Mouse (Mus musculus) embryonic facial prominence, embryonic 15.5 days (tissue): Measurements from ENCODE around the gene Unkl. TPM values are rescaled to one million over a fixed set of nuclear protein-coding genes. Genes with fewer than 3 reads are reported as not detected.
A peak's percentile ranks its signal among the peaks of the same experiment; 100 is the strongest.

Experiments used
- ATAC-seq: fragments of 200-750 bp; cut with Nextera tagmentation; 2 replicates; pipeline ENCODE4 v1.8.0; 2017; ENCODE audit warnings: low read depth, moderate TSS enrichment; ENCODE audit not compliant: insufficient number of reproducible peaks, low FRiP score, low TSS enrichment
- H3K27ac ChIP-seq: fragments of 300-500 bp; sonication (generic); replicated peaks from 2 replicates; pipeline ENCODE4 v1.5.1; 2015; ENCODE audit warnings: mild to moderate bottlenecking, inconsistent platforms
- H3K27me3 ChIP-seq: fragments of 300-500 bp; sonication (generic); 2 replicates; pipeline ENCODE4 v1.6.1; 2015; ENCODE audit warnings: inconsistent platforms
- H3K36me3 ChIP-seq: fragments of 300-500 bp; sonication (generic); 2 replicates; pipeline ENCODE4 v1.6.1; 2015; ENCODE audit warnings: mild to moderate bottlenecking, inconsistent platforms
- H3K4me1 ChIP-seq: fragments of 300-500 bp; sonication (generic); 2 replicates; pipeline ENCODE4 v1.6.1; 2015; ENCODE audit warnings: inconsistent platforms
- H3K4me2 ChIP-seq: fragments of 300-500 bp; sonication (generic); replicated peaks from 2 replicates; pipeline ENCODE4 v1.6.1; 2015; ENCODE audit warnings: mild to moderate bottlenecking, inconsistent platforms
- H3K4me3 ChIP-seq: fragments of 300-500 bp; sonication (generic); replicated peaks from 2 replicates; pipeline ENCODE4 v1.5.1; 2015; ENCODE audit warnings: mild to moderate bottlenecking, inconsistent platforms
- H3K9ac ChIP-seq: fragments of 300-500 bp; sonication (generic); 2 replicates; pipeline ENCODE4 v1.6.1; 2015; ENCODE audit warnings: inconsistent platforms
- H3K9me3 ChIP-seq: fragments of 300-500 bp; sonication (generic); replicated peaks from 2 replicates; pipeline ENCODE4 v1.6.1; 2016; ENCODE audit warnings: inconsistent platforms
- WGBS: fragments of 180-500 bp; shearing (Covaris S2); methylation state at CpG from one replicate; pipeline ENCODE4 v1.1.7; 2015; 5-methylcytosine and 5-hydroxymethylcytosine counted together
- polyA plus RNA-seq: library from polyadenylated mRNA; unstranded; fragments of >200 nt; fragmentation: Nextera tagmentation; extraction: Ambion mirVana; gene quantifications from 2 replicates; pipeline ENCODE4 v1.2.1, GENCODE M21; 2015

The Unkl gene
- polyA plus RNA-seq, 1 experiment from 2014 or later, result 10.2 TPM

- peak within 1 kb of the TSS; percentile 95 for H3K4me3 ChIP-seq
- peak; percentile 83 for ATAC-seq
- WGBS, result under 1% methylated on average over 80 of the region's 80 CpGs
- peak within 1 kb of the TSS; percentile 92 for H3K27ac ChIP-seq
- peak within 1 kb of the TSS; percentile 94 for H3K9ac ChIP-seq
- H3K27me3 ChIP-seq, result no peaks in the 10 kb centered on the region
- H3K4me1 ChIP-seq, result peaks cover 18% of the 10 kb centered on the region
- peak within 1 kb of the TSS; percentile 90 for H3K4me2 ChIP-seq
- peaks cover 45% of the 10 kb centered on the region for H3K36me3 ChIP-seq
- H3K9me3 ChIP-seq, result no peaks in the 10 kb centered on the region
These were observed 51.8 kb downstream of the Unkl start, which contains the start of the genes Gnptg and Tsr3 for GRCm38 (mm10) chr17:25239695-25240636. Gene Gnptg, minus strand, starts transcription at chr17:25240124. Gene Tsr3, plus strand, starts transcription at chr17:25240170.

GRCm38 (mm10) chr17:25243131-25243780 lies 55.1 kb downstream of the Unkl start:
- no peak overlapping the region for H3K4me2 ChIP-seq
- WGBS, result 87% methylated on average over 11 of the region's 11 CpGs
- ATAC-seq, result no peak

GRCm38 (mm10) chr17:25244239-25244638 lies 56.0 kb downstream of the Unkl start:
- no peak for ATAC-seq
- Histone ChIP-seq H3K4me1 (peaks cover 14% of the 10 kb centered on the region), H3K9me3 (no peaks in the 10 kb centered on the region), H3K27me3 (no peaks in the 10 kb centered on the region), H3K4me3 (no peak overlapping the region), H3K27ac (no peak overlapping the region), H3K9ac (no peak overlapping the region), H3K4me2 (no peak overlapping the region), H3K36me3 (peaks cover 34% of the 10 kb centered on the region)
- 72% methylated on average over 16 of the region's 16 CpGs for WGBS

More at GRCm38 (mm10) chr17:25243131-25243780, 55.1 kb downstream of the Unkl start:
- H3K36me3 ChIP-seq, result peaks cover 34% of the 10 kb centered on the region
- no peak overlapping the region for H3K4me3 ChIP-seq
- H3K4me1 ChIP-seq, result peaks cover 18% of the 10 kb centered on the region
- H3K9ac ChIP-seq, result no peak overlapping the region
- H3K27ac ChIP-seq, result no peak overlapping the region
- no peaks in the 10 kb centered on the region for H3K27me3 ChIP-seq
- no peaks in the 10 kb centered on the region for H3K9me3 ChIP-seq

- Histone ChIP-seq H3K27ac (no peak overlapping the region), H3K4me1 (no peaks in the 10 kb centered on the region), H3K9me3 (no peaks in the 10 kb centered on the region), H3K4me3 (no peak overlapping the region), H3K27me3 (peaks cover 8% of the 10 kb centered on the region), H3K4me2 (no peak overlapping the region), H3K9ac (no peak overlapping the region), H3K36me3 (peaks cover 20% of the 10 kb centered on the region)
- ATAC-seq, result no peak
- 66% methylated on average over 18 of the region's 18 CpGs for WGBS
These were observed 60.0 kb downstream of the Unkl start for GRCm38 (mm10) chr17:25248033-25248750.

- Histone ChIP-seq H3K36me3 (no peaks in the 10 kb centered on the region), H3K4me2 (no peak overlapping the region), H3K4me3 (no peak overlapping the region), H3K27me3 (peaks cover 28% of the 10 kb centered on the region), H3K4me1 (no peaks in the 10 kb centered on the region), H3K9me3 (no peaks in the 10 kb centered on the region), H3K27ac (no peak overlapping the region), H3K9ac (no peak overlapping the region)
- 69% methylated on average over 8 of the region's 8 CpGs for WGBS
- no peak for ATAC-seq
These were observed 62.1 kb downstream of the Unkl start for GRCm38 (mm10) chr17:25250181-25250835.

GRCm38 (mm10) chr17:25252643-25253042 lies 64.4 kb downstream of the Unkl start:
- Histone ChIP-seq H3K4me3 (no peak overlapping the region), H3K27ac (no peak overlapping the region), H3K27me3 (peaks cover 44% of the 10 kb centered on the region), H3K4me2 (no peak overlapping the region), H3K4me1 (peaks cover 11% of the 10 kb centered on the region), H3K36me3 (no peaks in the 10 kb centered on the region), H3K9me3 (no peaks in the 10 kb centered on the region), H3K9ac (no peak overlapping the region)
- ATAC-seq, result no peak
- 40% methylated on average over 3 of the region's 3 CpGs for WGBS

- Histone ChIP-seq H3K4me3 (no peak overlapping the region), H3K4me1 (peaks cover 14% of the 10 kb centered on the region), H3K4me2 (no peak overlapping the region), H3K9ac (no peak overlapping the region), H3K27me3 (peaks cover 44% of the 10 kb centered on the region), H3K36me3 (peaks cover 3% of the 10 kb centered on the region; the same call in 1 of the 2 replicates), H3K27ac (no peak overlapping the region), H3K9me3 (no peaks in the 10 kb centered on the region)
- ATAC-seq, result no peak
- 23% methylated on average over 10 of the region's 10 CpGs for WGBS
These were observed 65.6 kb downstream of the Unkl start for GRCm38 (mm10) chr17:25253760-25254159.

GRCm38 (mm10) chr17:25255110-25255509 lies 66.9 kb downstream of the Unkl start:
- H3K9ac ChIP-seq, result no peak overlapping the region
- H3K4me2 ChIP-seq, result no peak overlapping the region
- no peak overlapping the region for H3K27ac ChIP-seq
- H3K9me3 ChIP-seq, result no peaks in the 10 kb centered on the region
- 63% methylated on average over 2 of the region's 2 CpGs for WGBS
- peaks cover 14% of the 10 kb centered on the region for H3K4me1 ChIP-seq
- H3K36me3 ChIP-seq, result peaks cover 17% of the 10 kb centered on the region
- no peak overlapping the region for H3K4me3 ChIP-seq
- H3K27me3 ChIP-seq, result peaks cover 44% of the 10 kb centered on the region
- ATAC-seq, result no peak

GRCm38 (mm10) chr17:25256140-25256754 lies 68.0 kb downstream of the Unkl start, which contains the start of gene Baiap3:
Gene Baiap3, minus strand, starts transcription at chr17:25256364.
- Histone ChIP-seq H3K27ac (no peak within 1 kb of the TSS), H3K36me3 (peaks cover 19% of the 10 kb centered on the region), H3K4me3 (peak within 1 kb of the TSS; percentile 40), H3K9ac (peak within 1 kb of the TSS; percentile 9; the same call in 1 of the 2 replicates), H3K27me3 (peaks cover 44% of the 10 kb centered on the region), H3K4me2 (peak within 1 kb of the TSS; percentile 69), H3K9me3 (no peaks in the 10 kb centered on the region), H3K4me1 (peaks cover 14% of the 10 kb centered on the region)
- ATAC-seq, result 0 out of 2 replicates have a peak, but pooled peaks have one; percentile 27
- 2% methylated on average over 33 of the region's 35 CpGs for WGBS

GRCm38 (mm10) chr17:25257804-25258261 lies 69.6 kb downstream of the Unkl start:
- Histone ChIP-seq H3K27ac (no peak overlapping the region), H3K4me1 (peaks cover 14% of the 10 kb centered on the region)
- 53% methylated on average over 6 of the region's 6 CpGs for WGBS

More at GRCm38 (mm10) chr17:25257804-25258261, 69.6 kb downstream of the Unkl start:
- Histone ChIP-seq H3K4me3 (no peak overlapping the region), H3K36me3 (peaks cover 25% of the 10 kb centered on the region), H3K27me3 (peaks cover 39% of the 10 kb centered on the region), H3K9me3 (no peaks in the 10 kb centered on the region), H3K9ac (no peak overlapping the region), H3K4me2 (no peak overlapping the region)
- no peak for ATAC-seq
